Mouse (Mus musculus) E14TG2a.4 (cell line): ENCODE results near the gene Cc2d1a.

Source experiments
- CTCF ChIP-seq: conservative IDR thresholded peaks from 2 replicates; pipeline ENCODE4 v1.5.1; 2014; ENCODE audit warnings: low read length
- NANOG ChIP-seq: IDR thresholded peaks from 2 replicates; pipeline ENCODE4 v1.6.1; 2014; ENCODE audit warnings: borderline replicate concordance, low read length, mixed read lengths

- no peak for TF ChIP-seq CTCF
- TF ChIP-seq NANOG = no peak
These were observed 59.9 kb downstream of the Cc2d1a start for GRCm38 (mm10) chr8:84087821-84088220.
